Comparison of ENCODE assay signal across 18 mouse cellular contexts in the genomic region with DNA sequence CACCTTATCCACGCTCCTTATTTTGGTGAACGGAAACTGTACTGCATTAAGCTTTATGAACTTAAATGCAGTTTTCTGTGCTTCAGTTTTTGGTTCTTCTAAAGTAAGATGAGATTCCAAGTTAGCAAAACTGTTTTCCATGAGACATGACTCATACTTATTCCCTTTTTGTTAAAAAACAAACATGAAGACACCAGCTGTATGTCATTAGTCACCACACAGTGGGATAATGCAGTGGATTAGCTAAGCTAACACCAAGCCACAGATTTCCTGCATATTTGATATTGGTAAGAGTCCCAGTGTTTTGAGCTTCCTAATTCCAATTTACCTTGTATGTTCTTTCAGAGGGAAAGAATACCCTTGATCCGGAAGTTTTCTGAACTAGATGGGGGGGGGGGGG. TPM values are rescaled to one million over a fixed set of nuclear protein-coding genes. Genes with fewer than 3 reads are reported as not detected.
"Had no signal": no experiment of that assay in that cellular context is flagged by ENCODE, and none has a peak within 500 bp of the region (broad histone marks: within the 10 kb centered on the region; RNA-seq: fewer than 3 reads in every experiment).

No protein-coding gene starts in this region.

- H3K27ac ChIP-seq: kidney, postnatal 0 days; layer of hippocampus, adult 2 months; limb, embryonic 13.5 days; liver, embryonic 14.5 days; neural tube, embryonic 13.5 days; stomach, embryonic 15.5 days had no signal

- DNase-seq: kidney, adult 9 months; kidney, postnatal 4 days; left cerebral cortex, postnatal 4 days; lung, adult 18-20 months; midbrain, embryonic 14.5 days; retina, postnatal 1 day; right cerebral cortex, postnatal 4 days; thymus, postnatal 36 days had no signal

- H3K4me1 ChIP-seq: limb, embryonic 13.5 days; neural tube, embryonic 13.5 days; stomach, embryonic 15.5 days had no signal

- H3K36me3 ChIP-seq: limb, embryonic 13.5 days; neural tube, embryonic 13.5 days; stomach, embryonic 15.5 days had no signal

- H3K27me3 ChIP-seq: limb, embryonic 13.5 days; neural tube, embryonic 13.5 days; stomach, embryonic 15.5 days had no signal

- H3K4me3 ChIP-seq: layer of hippocampus, adult 2 months; limb, embryonic 13.5 days; neural tube, embryonic 13.5 days; stomach, embryonic 15.5 days had no signal

RNA-seq across cellular contexts. Expression of a gene that starts 9.5 kb away (rescaled TPM):
- polyA plus RNA-seq: kidney, postnatal 0 days; liver, adult 2 months; liver, embryonic 14.5 days; lung, embryonic 16.5 days; midbrain, embryonic 14.5 days; spleen, adult 2 months; stomach, embryonic 15.5 days; thymus, postnatal 0 days had no signal

RNA-seq across cellular contexts. Expression of a gene that starts 11.6 kb away (rescaled TPM):
- polyA plus RNA-seq: kidney, postnatal 0 days; limb, embryonic 13.5 days; liver, adult 2 months; liver, embryonic 14.5 days; lung, embryonic 16.5 days; midbrain, embryonic 14.5 days; neural tube, embryonic 13.5 days; spleen, adult 2 months; stomach, embryonic 15.5 days; thymus, postnatal 0 days had no signal

RNA-seq across cellular contexts. Expression of a gene that starts 18.1 kb away (rescaled TPM):
- polyA plus RNA-seq: kidney, postnatal 0 days; limb, embryonic 13.5 days; liver, adult 2 months; liver, embryonic 14.5 days; lung, embryonic 16.5 days; midbrain, embryonic 14.5 days; neural tube, embryonic 13.5 days; spleen, adult 2 months; stomach, embryonic 15.5 days had no signal

RNA-seq across cellular contexts. Expression of a gene that starts 27.8 kb away (rescaled TPM):
- polyA plus RNA-seq: kidney, postnatal 0 days; limb, embryonic 13.5 days; liver, adult 2 months; liver, embryonic 14.5 days; lung, embryonic 16.5 days; midbrain, embryonic 14.5 days; neural tube, embryonic 13.5 days; spleen, adult 2 months; stomach, embryonic 15.5 days; thymus, postnatal 0 days had no signal

RNA-seq across cellular contexts. Expression of a gene that starts 28.3 kb away (rescaled TPM):
- polyA plus RNA-seq: kidney, postnatal 0 days; limb, embryonic 13.5 days; liver, adult 2 months; liver, embryonic 14.5 days; lung, embryonic 16.5 days; midbrain, embryonic 14.5 days; neural tube, embryonic 13.5 days; spleen, adult 2 months; stomach, embryonic 15.5 days; thymus, postnatal 0 days had no signal
